ENCODE assay signal across 10 mouse cellular contexts in genomic region chr10:81297246-81297645, GRCm38 (mm10). TPM values are rescaled to one million over a fixed set of nuclear protein-coding genes. Genes with fewer than 3 reads are reported as not detected.
DNase-seq lines count a peak whose midpoint lies in the region; ATAC-seq and TF ChIP-seq lines count a peak whose summit lies in the region.
"Had no signal": no experiment of that assay in that cellular context is flagged by ENCODE, and none has a peak within 500 bp of the region (broad histone marks: within the 10 kb centered on the region; RNA-seq: fewer than 3 reads in every experiment).

No protein-coding gene starts in this region.

- peaks cover 18% of the 10 kb centered on the region for H3K79me2 ChIP-seq in heart, adult 2 months (replicated peaks; ENCODE audit: control insufficient read depth, insufficient read depth, low read length)

- H3K27me3 ChIP-seq in heart, adult 2 months (ENCODE audit: control insufficient read depth, insufficient read depth, low read length), result no peaks in the 10 kb centered on the region
- H3K27me3 ChIP-seq in lung, embryonic 16.5 days (ENCODE audit: control insufficient read depth, insufficient read depth, low read depth, low read length), result no peaks in the 10 kb centered on the region
- peaks cover 2% of the 10 kb centered on the region for H3K27me3 ChIP-seq in limb, embryonic 12.5 days
- no peaks in the 10 kb centered on the region for H3K27me3 ChIP-seq in thymus, adult 2 months (ENCODE audit: control insufficient read depth, insufficient read depth, low read length)
- H3K27me3 ChIP-seq: forebrain, embryonic 13.5 days had no signal

- H3K9ac ChIP-seq in heart, adult 2 months (ENCODE audit: low read depth, low read length), result peak overlapping the region; percentile 75
- peak overlapping the region; percentile 3 for H3K9ac ChIP-seq in lung, embryonic 16.5 days (ENCODE audit: low read length)
- H3K9ac ChIP-seq in limb, embryonic 12.5 days (replicated peaks), result no peak overlapping the region
- H3K9ac ChIP-seq: forebrain, embryonic 13.5 days had no signal

- 61% methylated on average over 6 of the region's 6 CpGs for WGBS in heart, adult 2 months
- WGBS in lung, embryonic 16.5 days, result 74% methylated on average over 6 of the region's 6 CpGs
- 79% methylated on average over 6 of the region's 6 CpGs for WGBS in limb, embryonic 12.5 days
- 25% methylated on average over 6 of the region's 6 CpGs for WGBS in thymus, adult 2 months

- no peak for TF ChIP-seq EP300 in heart, adult 2 months (IDR thresholded peaks at IDR 0.05; ENCODE audit: insufficient read depth, low read depth, low read length)

- H3K9me3 ChIP-seq in lung, embryonic 16.5 days (ENCODE audit: control insufficient read depth, low read length), result no peaks in the 10 kb centered on the region
- no peaks in the 10 kb centered on the region for H3K9me3 ChIP-seq in limb, embryonic 12.5 days
- H3K9me3 ChIP-seq: forebrain, embryonic 13.5 days had no signal

- no peaks in the 10 kb centered on the region for H3K36me3 ChIP-seq in heart, adult 2 months (ENCODE audit: control insufficient read depth, insufficient read depth, low read length)
- H3K36me3 ChIP-seq in lung, embryonic 16.5 days (ENCODE audit: control insufficient read depth, insufficient read depth, low read length), result no peaks in the 10 kb centered on the region
- H3K36me3 ChIP-seq in limb, embryonic 12.5 days, result peaks cover 18% of the 10 kb centered on the region
- no peaks in the 10 kb centered on the region for H3K36me3 ChIP-seq in thymus, adult 2 months (ENCODE audit: control insufficient read depth, insufficient read depth, low read length)

- no peak for TF ChIP-seq CTCF in heart, adult 2 months (IDR thresholded peaks at IDR 0.05)
- no peak for TF ChIP-seq CTCF in thymus, adult 2 months (IDR thresholded peaks at IDR 0.05; ENCODE audit: borderline replicate concordance, control insufficient read depth, extremely low read depth, insufficient read depth, low read length, poor library complexity)

- H3K4me3 ChIP-seq in heart, adult 2 months, result peak overlapping the region; percentile 35; the same call in 1 of the 2 replicates
- no peak overlapping the region for H3K4me3 ChIP-seq in lung, embryonic 16.5 days (ENCODE audit: low read length)
- no peak overlapping the region for H3K4me3 ChIP-seq in limb, embryonic 12.5 days (replicated peaks)
- peak overlapping the region; percentile 24 for H3K4me3 ChIP-seq in thymus, adult 2 months (ENCODE audit: control insufficient read depth, insufficient read depth, low read length)
- H3K4me3 ChIP-seq: forebrain, embryonic 13.5 days had no signal

- H3K4me2 ChIP-seq in lung, embryonic 16.5 days (ENCODE audit: low read depth, low read length), result peak overlapping the region; percentile 19; the same call in 1 of the 2 replicates
- H3K4me2 ChIP-seq in limb, embryonic 12.5 days, result no peak overlapping the region
- H3K4me2 ChIP-seq: forebrain, embryonic 13.5 days had no signal

- no peak for TF ChIP-seq POLR2A in heart, adult 2 months (IDR thresholded peaks at IDR 0.05; ENCODE audit: insufficient read depth, low read depth, low read length)
- TF ChIP-seq POLR2A in thymus, adult 2 months (IDR thresholded peaks at IDR 0.05; ENCODE audit: control insufficient read depth, extremely low read depth, insufficient read depth, low read length, poor library complexity), result no peak

- H3K27ac ChIP-seq in heart, adult 2 months, result peak overlapping the region; percentile 85
- H3K27ac ChIP-seq in lung, embryonic 16.5 days (ENCODE audit: low read length), result peak overlapping the region; percentile 69
- H3K27ac ChIP-seq in limb, embryonic 12.5 days, result 0 out of 2 replicates have a peak overlapping the region, but pooled peaks have one; percentile 24
- peak overlapping the region; percentile 93 for H3K27ac ChIP-seq in thymus, adult 2 months (ENCODE audit: control insufficient read depth, insufficient read depth, low read length)
- H3K27ac ChIP-seq: forebrain, embryonic 13.5 days had no signal

- peak in 1 of 2 experiments; percentile 42 for DNase-seq in heart, adult 2 months
- no peak for DNase-seq in heart, postnatal 25 days (ENCODE audit: low spot score)
- DNase-seq in lung, adult 18-20 months, result no peak
- peak; percentile 76 for DNase-seq in thymus, adult 2 months
- DNase-seq in urinary bladder, adult 18-20 months (ENCODE audit: low spot score in 2 of 2), result no peak
- no peak for DNase-seq in retina, embryonic 14.5 days (ENCODE audit: low spot score)
- DNase-seq: layer of hippocampus, adult 9-11 months had no signal

- intact Hi-C loops in heart, adult 2 months (cut with DNase I), result no loop called here
- intact Hi-C loops in heart, postnatal 25 days (cut with DNase I), result no loop called here

- ATAC-seq in lung, embryonic 16.5 days (ENCODE audit: low read depth), result no peak
- no peak for ATAC-seq in limb, embryonic 12.5 days (ENCODE audit: insufficient number of reproducible peaks, insufficient read depth, low FRiP score, low TSS enrichment, low read depth)
- ATAC-seq: forebrain, embryonic 13.5 days had no signal

- peaks cover 55% of the 10 kb centered on the region for H3K4me1 ChIP-seq in heart, adult 2 months (ENCODE audit: control insufficient read depth, insufficient read depth, low read length)
- H3K4me1 ChIP-seq in lung, embryonic 16.5 days (replicated peaks; ENCODE audit: control insufficient read depth, insufficient read depth, low read length), result peaks cover 39% of the 10 kb centered on the region
- H3K4me1 ChIP-seq in limb, embryonic 12.5 days (replicated peaks), result peaks cover 36% of the 10 kb centered on the region
- H3K4me1 ChIP-seq in thymus, adult 2 months (replicated peaks; ENCODE audit: control insufficient read depth, insufficient read depth, low read length), result peaks cover 86% of the 10 kb centered on the region

RNA-seq across cellular contexts. Expression of gene Pip5k1c, which starts 4.5 kb away (rescaled TPM):
- 10 to 100 TPM; 27.0 to 28.0 TPM for total RNA-seq in heart, adult 2 months (2021)
- polyA plus RNA-seq in heart, adult 2 months (2012; rRNA removed), result 37.5 and 44.2 TPM in 2 replicates
- 10 to 100 TPM; 30.0 to 33.7 TPM for total RNA-seq in heart, postnatal 25 days (2021)
- 41.0 and 43.1 TPM in 2 replicates for polyA plus RNA-seq in lung, embryonic 16.5 days (2015; fragmentation: Nextera tagmentation; extraction: Ambion mirVana)
- polyA plus RNA-seq in limb, embryonic 12.5 days (2016; fragmentation: Nextera tagmentation; extraction: Ambion mirVana), result 63.9 and 68.5 TPM in 2 replicates
- 212 and 239 TPM in 2 replicates for polyA plus RNA-seq in thymus, adult 2 months (2012; rRNA removed)

RNA-seq across cellular contexts. Expression of gene Tjp3, which starts 5.9 kb away (rescaled TPM):
- not detected for total RNA-seq in heart, adult 2 months (2021)
- polyA plus RNA-seq in heart, adult 2 months (2012; rRNA removed), result 0.12 and 0.78 TPM in 2 replicates
- total RNA-seq in heart, postnatal 25 days (2021), result not detected
- 29.3 and 32.9 TPM in 2 replicates for polyA plus RNA-seq in lung, embryonic 16.5 days (2015; fragmentation: Nextera tagmentation; extraction: Ambion mirVana)
- polyA plus RNA-seq in limb, embryonic 12.5 days (2016; fragmentation: Nextera tagmentation; extraction: Ambion mirVana), result 3.2 and 3.6 TPM in 2 replicates
- 27.5 and 34.5 TPM in 2 replicates for polyA plus RNA-seq in thymus, adult 2 months (2012; rRNA removed)

RNA-seq across cellular contexts. Expression of gene Cactin, which starts 23.7 kb away (rescaled TPM):
- total RNA-seq in heart, adult 2 months (2021), result 10 to 100 TPM; 16.1 to 18.0 TPM
- 15.4 and 18.0 TPM in 2 replicates for polyA plus RNA-seq in heart, adult 2 months (2012; rRNA removed)
- 10 to 100 TPM; 13.5 to 16.6 TPM for total RNA-seq in heart, postnatal 25 days (2021)
- 36.6 and 37.9 TPM in 2 replicates for polyA plus RNA-seq in lung, embryonic 16.5 days (2015; fragmentation: Nextera tagmentation; extraction: Ambion mirVana)
- 57.7 and 58.7 TPM in 2 replicates for polyA plus RNA-seq in limb, embryonic 12.5 days (2016; fragmentation: Nextera tagmentation; extraction: Ambion mirVana)
- polyA plus RNA-seq in thymus, adult 2 months (2012; rRNA removed), result 89.3 and 89.6 TPM in 2 replicates

RNA-seq across cellular contexts. Expression of gene Apba3, which starts 30.5 kb away (rescaled TPM):
- total RNA-seq in heart, adult 2 months (2021), result 100 to 1,000 TPM; 111 to 123 TPM
- polyA plus RNA-seq in heart, adult 2 months (2012; rRNA removed), result 151 TPM in 2 replicates
- total RNA-seq in heart, postnatal 25 days (2021), result 100 to 1,000 TPM in 1 of 2 experiments, 10 to 100 TPM in 1; 98.4 to 123 TPM
- 61.2 and 69.2 TPM in 2 replicates for polyA plus RNA-seq in lung, embryonic 16.5 days (2015; fragmentation: Nextera tagmentation; extraction: Ambion mirVana)
- 48.8 and 53.1 TPM in 2 replicates for polyA plus RNA-seq in limb, embryonic 12.5 days (2016; fragmentation: Nextera tagmentation; extraction: Ambion mirVana)
- polyA plus RNA-seq in thymus, adult 2 months (2012; rRNA removed), result 125 and 136 TPM in 2 replicates

RNA-seq across cellular contexts. Expression of gene Mrpl54, which starts 30.5 kb away (rescaled TPM):
- total RNA-seq in heart, adult 2 months (2021), result 100 to 1,000 TPM in 1 of 2 experiments, 10 to 100 TPM in 1; 85.7 to 101 TPM
- polyA plus RNA-seq in heart, adult 2 months (2012; rRNA removed), result 66.7 and 93.2 TPM in 2 replicates
- 10 to 100 TPM; 93.8 to 96.6 TPM for total RNA-seq in heart, postnatal 25 days (2021)
- polyA plus RNA-seq in lung, embryonic 16.5 days (2015; fragmentation: Nextera tagmentation; extraction: Ambion mirVana), result 202 and 210 TPM in 2 replicates
- 207 and 217 TPM in 2 replicates for polyA plus RNA-seq in limb, embryonic 12.5 days (2016; fragmentation: Nextera tagmentation; extraction: Ambion mirVana)
- 102 and 118 TPM in 2 replicates for polyA plus RNA-seq in thymus, adult 2 months (2012; rRNA removed)

Comparison
In these comparisons a context has a peak if more than half of its experiments do, and no peak if none do; other contexts are left out.
1. H3K27ac ChIP-seq: peak in every context shown above with its lines; median percentile 93 in thymus, adult 2 months; 85 in heart, adult 2 months; 69 in lung, embryonic 16.5 days; 24 in limb, embryonic 12.5 days.
2. H3K4me3 ChIP-seq: peak in heart, adult 2 months (single experiment) and thymus, adult 2 months (single experiment); none in lung, embryonic 16.5 days (single experiment) and limb, embryonic 12.5 days (single experiment).